Mouse (Mus musculus) bone marrow, adult 2 months (tissue): ENCODE measurements around the gene Col6a1.

ENCODE experiments used
- CTCF ChIP-seq: fragments of 200-500 bp; IDR thresholded peaks from 2 replicates; pipeline ENCODE4 v1.5.1; 2011; ENCODE audit warnings: low read length, control low read depth; ENCODE audit not compliant: control insufficient read depth, insufficient read depth
- POLR2A ChIP-seq: fragments of 200-500 bp; IDR thresholded peaks from 2 replicates; pipeline ENCODE4 v1.6.1; 2011; ENCODE audit warnings: low read depth, mild to moderate bottlenecking, control low read depth, low read length, borderline replicate concordance; ENCODE audit not compliant: control insufficient read depth

DNA sequence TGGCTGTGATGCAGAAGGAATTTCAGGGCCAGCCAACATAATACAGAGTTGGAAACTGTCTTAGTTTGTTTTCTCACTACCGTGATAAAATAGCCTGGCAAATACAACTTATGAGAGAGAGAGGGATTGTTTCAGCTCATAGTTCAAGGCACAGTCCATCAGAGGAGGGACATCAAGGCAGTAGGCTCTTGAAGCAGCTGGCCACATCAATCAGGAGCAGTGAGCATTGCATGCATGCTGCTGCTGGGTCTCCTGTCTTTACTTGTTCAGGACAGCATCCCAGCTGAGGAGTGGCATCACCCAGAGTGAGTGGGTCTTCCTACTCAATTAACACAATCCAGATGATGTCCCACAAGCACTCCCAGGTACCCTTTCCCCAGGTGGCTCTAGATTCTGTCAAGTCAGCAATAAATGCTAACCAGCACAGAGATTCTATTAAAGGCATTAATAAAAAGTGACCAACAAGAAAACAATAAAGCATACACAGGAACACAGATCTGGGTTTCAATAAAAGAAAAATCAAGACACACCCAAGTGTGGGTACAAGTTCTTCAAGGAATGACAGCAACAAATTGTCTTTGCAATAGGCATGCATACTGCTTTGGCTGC, 58.7 kb downstream of the Col6a1 start:
- TF ChIP-seq CTCF (no peak), POLR2A (no peak)
